In the genomic region with DNA sequence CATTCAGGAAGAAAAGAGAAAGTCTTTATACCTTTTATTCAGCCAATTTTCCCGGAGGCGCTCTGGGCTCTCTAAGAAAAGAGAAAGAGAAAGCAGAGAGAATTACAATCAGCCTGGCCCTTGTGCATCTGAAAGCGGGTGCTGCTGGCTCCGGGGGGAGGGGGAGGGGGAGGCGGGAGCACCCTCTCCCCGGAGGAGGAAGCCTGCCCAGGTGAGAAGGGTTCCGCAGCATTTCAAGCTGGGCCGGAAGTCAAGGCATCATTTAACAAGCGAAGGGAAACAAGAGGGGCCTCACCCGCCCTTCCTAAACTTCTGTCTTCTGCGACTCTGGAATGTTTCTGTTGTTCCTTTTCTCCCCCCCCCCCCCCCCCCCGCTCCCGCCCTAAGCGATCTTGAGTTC, we compare ENCODE assay signal across 11 mouse cellular contexts.
DNase-seq lines count a peak whose midpoint lies in the region; ATAC-seq and TF ChIP-seq lines count a peak whose summit lies in the region.
"Had no signal": no experiment of that assay in that cellular context is flagged by ENCODE, and none has a peak within 500 bp of the region (broad histone marks: within the 10 kb centered on the region; RNA-seq: fewer than 3 reads in every experiment).

No protein-coding gene starts in this region.

- peak overlapping the region; percentile 43 for H3K4me2 ChIP-seq in forebrain, embryonic 12.5 days
- peak overlapping the region; percentile 34 for H3K4me2 ChIP-seq in midbrain, embryonic 12.5 days (replicated peaks)

- DNase-seq in CD4-positive, CD25-positive, alpha-beta regulatory T cell, adult 2 months (ENCODE audit: low read depth, low spot score) = peak; percentile 33
- DNase-seq in left cerebral cortex, adult 18-20 months (ENCODE audit: low spot score in 2 of 2) = no peak
- no peak for DNase-seq in spleen, adult 18-20 months
- DNase-seq in frontal cortex, adult 2 months (ENCODE audit: extremely low spot score in 1 of 2, low spot score in 1 of 2) = no peak
- DNase-seq: kidney, adult 18-20 months; layer of hippocampus, adult 9-11 months; right cerebral cortex, postnatal 25 days had no signal

- peaks cover 47% of the 10 kb centered on the region for H3K4me1 ChIP-seq in E14TG2a.4 (replicated peaks; ENCODE audit: low read depth, low read length)
- H3K4me1 ChIP-seq in forebrain, embryonic 12.5 days = peaks cover 17% of the 10 kb centered on the region
- H3K4me1 ChIP-seq in midbrain, embryonic 12.5 days = peaks cover 9% of the 10 kb centered on the region

- H3K9me3 ChIP-seq in E14TG2a.4 (ENCODE audit: low read length) = no peaks in the 10 kb centered on the region
- no peaks in the 10 kb centered on the region for H3K9me3 ChIP-seq in forebrain, embryonic 12.5 days
- no peaks in the 10 kb centered on the region for H3K9me3 ChIP-seq in midbrain, embryonic 12.5 days

- no peak overlapping the region for H3K9ac ChIP-seq in forebrain, embryonic 12.5 days
- no peak overlapping the region for H3K9ac ChIP-seq in midbrain, embryonic 12.5 days (replicated peaks)

- no peaks in the 10 kb centered on the region for H3K36me3 ChIP-seq in E14TG2a.4 (ENCODE audit: insufficient read depth, low read length)
- H3K36me3 ChIP-seq in forebrain, embryonic 12.5 days (replicated peaks) = no peaks in the 10 kb centered on the region
- no peaks in the 10 kb centered on the region for H3K36me3 ChIP-seq in midbrain, embryonic 12.5 days

- H3K4me3 ChIP-seq in E14TG2a.4 (replicated peaks; ENCODE audit: low read length) = peak overlapping the region; percentile 67
- H3K4me3 ChIP-seq in forebrain, embryonic 12.5 days (replicated peaks) = peak overlapping the region; percentile 19; the same call in 1 of the 2 replicates
- no peak overlapping the region for H3K4me3 ChIP-seq in midbrain, embryonic 12.5 days

- H3K27ac ChIP-seq in forebrain, embryonic 12.5 days = no peak overlapping the region
- no peak overlapping the region for H3K27ac ChIP-seq in midbrain, embryonic 12.5 days (replicated peaks)

- peaks cover 14% of the 10 kb centered on the region; the same call in 1 of the 2 replicates for H3K27me3 ChIP-seq in E14TG2a.4 (ENCODE audit: insufficient read depth, low read length)
- peaks cover 19% of the 10 kb centered on the region for H3K27me3 ChIP-seq in forebrain, embryonic 12.5 days
- peaks cover 15% of the 10 kb centered on the region; the same call in 1 of the 2 replicates for H3K27me3 ChIP-seq in midbrain, embryonic 12.5 days

- WGBS in forebrain, embryonic 12.5 days = 2% methylated on average over 11 of the region's 14 CpGs
- 5% methylated on average over 14 of the region's 14 CpGs for WGBS in midbrain, embryonic 12.5 days

- no peak for ATAC-seq in CD4-positive, CD25-positive, alpha-beta regulatory T cell, adult 4 months
- no peak for ATAC-seq in forebrain, embryonic 12.5 days (ENCODE audit: low FRiP score)
- ATAC-seq in midbrain, embryonic 12.5 days (ENCODE audit: low FRiP score, low read depth) = no peak

- TF ChIP-seq CTCF in E14TG2a.4 (conservative IDR thresholded peaks at IDR 0.05; ENCODE audit: low read length) = no peak
